ENCODE assay signal across 15 mouse cellular contexts in the genomic region with DNA sequence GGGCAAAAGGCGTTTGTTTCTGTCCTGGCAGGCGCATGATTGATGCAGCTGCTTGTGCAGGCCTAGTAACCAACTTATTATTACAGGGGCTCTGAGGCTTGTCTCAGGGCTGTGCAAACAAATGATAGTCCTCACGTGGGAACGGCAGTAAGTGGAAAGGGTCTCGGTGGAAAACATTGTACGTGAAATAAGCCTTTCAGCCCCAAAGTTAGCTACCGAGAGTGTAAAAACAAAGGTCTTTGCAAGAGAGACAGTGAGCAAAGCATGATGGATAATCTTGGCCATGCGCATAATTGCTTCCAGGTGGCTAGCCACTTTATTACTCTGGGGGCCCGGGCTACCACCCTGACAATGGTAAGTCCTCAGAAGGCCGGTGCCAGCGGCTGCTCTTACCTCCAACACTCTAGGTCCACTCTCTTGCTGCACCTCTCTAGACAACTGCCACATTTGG.
DNase-seq lines count a peak whose midpoint lies in the region; ATAC-seq lines count a peak whose summit lies in the region.
"Had no signal": no experiment of that assay in that cellular context is flagged by ENCODE, and none has a peak within 500 bp of the region (broad histone marks: within the 10 kb centered on the region; RNA-seq: fewer than 3 reads in every experiment).

No protein-coding gene starts in this region.

- H3K27me3 ChIP-seq in forebrain, embryonic 13.5 days = no peaks in the 10 kb centered on the region
- H3K27me3 ChIP-seq in forebrain, embryonic 16.5 days (replicated peaks; ENCODE audit: control insufficient read depth, insufficient read depth, low read length) = no peaks in the 10 kb centered on the region
- H3K27me3 ChIP-seq in embryonic facial prominence, embryonic 13.5 days = no peaks in the 10 kb centered on the region
- H3K27me3 ChIP-seq in limb, embryonic 12.5 days = no peaks in the 10 kb centered on the region
- H3K27me3 ChIP-seq in liver, embryonic 11.5 days (replicated peaks; ENCODE audit: control insufficient read depth, insufficient read depth, low read length) = no peaks in the 10 kb centered on the region
- H3K27me3 ChIP-seq: intestine, embryonic 15.5 days had no signal

- 0 out of 2 replicates have a peak, but pooled peaks cover 5% of the 10 kb centered on the region for H3K9me3 ChIP-seq in forebrain, embryonic 13.5 days (replicated peaks)
- H3K9me3 ChIP-seq in forebrain, embryonic 16.5 days (ENCODE audit: control insufficient read depth, low read length) = peaks cover 3% of the 10 kb centered on the region; the same call in 1 of the 2 replicates
- H3K9me3 ChIP-seq in embryonic facial prominence, embryonic 13.5 days = peaks cover 4% of the 10 kb centered on the region; the same call in 1 of the 2 replicates
- H3K9me3 ChIP-seq in limb, embryonic 12.5 days = no peaks in the 10 kb centered on the region
- no peaks in the 10 kb centered on the region for H3K9me3 ChIP-seq in liver, embryonic 11.5 days (ENCODE audit: control insufficient read depth, low read length)
- H3K9me3 ChIP-seq: intestine, embryonic 15.5 days had no signal

- no peak overlapping the region for H3K4me3 ChIP-seq in forebrain, embryonic 13.5 days
- no peak overlapping the region for H3K4me3 ChIP-seq in forebrain, embryonic 16.5 days (replicated peaks; ENCODE audit: low read length)
- no peak overlapping the region for H3K4me3 ChIP-seq in embryonic facial prominence, embryonic 13.5 days
- no peak overlapping the region for H3K4me3 ChIP-seq in limb, embryonic 12.5 days (replicated peaks)
- H3K4me3 ChIP-seq in liver, embryonic 11.5 days (ENCODE audit: low read depth, low read length) = no peak overlapping the region
- H3K4me3 ChIP-seq: intestine, embryonic 15.5 days; left cerebral cortex, adult 2 months had no signal

- H3K27ac ChIP-seq in forebrain, embryonic 13.5 days = no peak overlapping the region
- no peak overlapping the region for H3K27ac ChIP-seq in forebrain, embryonic 16.5 days (ENCODE audit: low read length)
- H3K27ac ChIP-seq in embryonic facial prominence, embryonic 13.5 days = peak overlapping the region; percentile 72
- H3K27ac ChIP-seq in limb, embryonic 12.5 days = peak overlapping the region; percentile 81
- H3K27ac ChIP-seq in liver, embryonic 11.5 days (ENCODE audit: low read depth, low read length) = no peak overlapping the region
- H3K27ac ChIP-seq: intestine, embryonic 15.5 days; kidney, postnatal 0 days; left cerebral cortex, adult 2 months had no signal

- no peak overlapping the region for H3K9ac ChIP-seq in forebrain, embryonic 13.5 days
- H3K9ac ChIP-seq in forebrain, embryonic 16.5 days (replicated peaks; ENCODE audit: low read depth, low read length) = no peak overlapping the region
- no peak overlapping the region for H3K9ac ChIP-seq in embryonic facial prominence, embryonic 13.5 days
- H3K9ac ChIP-seq in limb, embryonic 12.5 days (replicated peaks) = no peak overlapping the region
- H3K9ac ChIP-seq in liver, embryonic 11.5 days (ENCODE audit: low read depth, low read length) = no peak overlapping the region
- H3K9ac ChIP-seq: intestine, embryonic 15.5 days had no signal

- H3K4me1 ChIP-seq in forebrain, embryonic 13.5 days = peaks cover 8% of the 10 kb centered on the region
- peaks cover 5% of the 10 kb centered on the region; the same call in 1 of the 2 replicates for H3K4me1 ChIP-seq in forebrain, embryonic 16.5 days (replicated peaks; ENCODE audit: control insufficient read depth, insufficient read depth, low read length)
- H3K4me1 ChIP-seq in embryonic facial prominence, embryonic 13.5 days = peaks cover 19% of the 10 kb centered on the region
- H3K4me1 ChIP-seq in limb, embryonic 12.5 days (replicated peaks) = peaks cover 22% of the 10 kb centered on the region
- no peaks in the 10 kb centered on the region for H3K4me1 ChIP-seq in liver, embryonic 11.5 days (replicated peaks; ENCODE audit: control insufficient read depth, insufficient read depth, low read length)
- H3K4me1 ChIP-seq: intestine, embryonic 15.5 days had no signal

- 0 out of 2 replicates have a peak, but pooled peaks have one; percentile 19 for ATAC-seq in forebrain, embryonic 13.5 days
- ATAC-seq in forebrain, embryonic 16.5 days = no peak
- ATAC-seq in embryonic facial prominence, embryonic 13.5 days (ENCODE audit: insufficient number of reproducible peaks, insufficient read depth, low FRiP score, low TSS enrichment, low read depth) = no peak
- peak; percentile 58; the same call in 1 of the 2 replicates for ATAC-seq in limb, embryonic 12.5 days (ENCODE audit: insufficient number of reproducible peaks, insufficient read depth, low FRiP score, low TSS enrichment, low read depth)
- ATAC-seq in liver, embryonic 11.5 days (replicated peaks; ENCODE audit: low FRiP score) = no peak
- ATAC-seq: intestine, embryonic 15.5 days had no signal

- H3K36me3 ChIP-seq in forebrain, embryonic 13.5 days (ENCODE audit: poor library complexity, severe bottlenecking) = no peaks in the 10 kb centered on the region
- H3K36me3 ChIP-seq in forebrain, embryonic 16.5 days (ENCODE audit: control insufficient read depth, insufficient read depth) = no peaks in the 10 kb centered on the region
- H3K36me3 ChIP-seq in embryonic facial prominence, embryonic 13.5 days = no peaks in the 10 kb centered on the region
- no peaks in the 10 kb centered on the region for H3K36me3 ChIP-seq in limb, embryonic 12.5 days
- no peaks in the 10 kb centered on the region for H3K36me3 ChIP-seq in liver, embryonic 11.5 days (ENCODE audit: control insufficient read depth, insufficient read depth, low read length)
- H3K36me3 ChIP-seq: intestine, embryonic 15.5 days had no signal

- no peak overlapping the region for H3K4me2 ChIP-seq in forebrain, embryonic 13.5 days
- H3K4me2 ChIP-seq in forebrain, embryonic 16.5 days (ENCODE audit: low read length) = no peak overlapping the region
- no peak overlapping the region for H3K4me2 ChIP-seq in embryonic facial prominence, embryonic 13.5 days
- peak overlapping the region; percentile 8 for H3K4me2 ChIP-seq in limb, embryonic 12.5 days
- H3K4me2 ChIP-seq in liver, embryonic 11.5 days = no peak overlapping the region
- H3K4me2 ChIP-seq: intestine, embryonic 15.5 days had no signal

- DNase-seq in embryo, embryonic 10 days (ENCODE audit: low spot score) = peak; percentile 79
- DNase-seq in cerebellum, adult 11 months = no peak
- DNase-seq in adrenal gland, adult 2 months = no peak
- DNase-seq in liver, embryonic 11.5 days (ENCODE audit: low spot score) = no peak
- DNase-seq: cerebellum, postnatal 14 days; heart, postnatal 10 days; right cerebral cortex, postnatal 25 days; thymus, adult 18-20 months had no signal

- WGBS in forebrain, embryonic 13.5 days = 24% methylated on average over 11 of the region's 11 CpGs
- 28% methylated on average over 11 of the region's 11 CpGs for WGBS in forebrain, embryonic 16.5 days
- 29% methylated on average over 11 of the region's 11 CpGs for WGBS in embryonic facial prominence, embryonic 13.5 days
- WGBS in limb, embryonic 12.5 days = 10% methylated on average over 11 of the region's 11 CpGs
- WGBS in liver, embryonic 11.5 days = 63% methylated on average over 11 of the region's 11 CpGs

Comparison
In these comparisons a context has a peak if more than half of its experiments do, and no peak if none do; other contexts are left out.
1. ATAC-seq: peak in forebrain, embryonic 13.5 days (single experiment) and limb, embryonic 12.5 days (single experiment); none in forebrain, embryonic 16.5 days (single experiment), embryonic facial prominence, embryonic 13.5 days (single experiment) and liver, embryonic 11.5 days (single experiment).
2. H3K27ac ChIP-seq: peak in embryonic facial prominence, embryonic 13.5 days (single experiment) and limb, embryonic 12.5 days (single experiment); none in forebrain, embryonic 13.5 days (single experiment), forebrain, embryonic 16.5 days (single experiment) and liver, embryonic 11.5 days (single experiment).